Mouse (Mus musculus): ENCODE data around the gene Cisd3. TPM values are rescaled to one million over a fixed set of nuclear protein-coding genes. Genes with fewer than 3 reads are reported as not detected.
"Not testable (repeated sequence)": the region's sequence is repeated elsewhere in the genome, so short reads cannot be mapped to it uniquely, and the experiment has no call there.

Cisd3 gene
- total RNA-seq, 2 experiments from 2014 or later = 120 TPM

- no peak for DNase-seq
- intact Hi-C loops (cut with DNase I) = loop anchor here (5.0 kb wide), 1 partner anchor 181 kb away; the partner anchor contains the start of gene Fbxo47
Observed at GRCm38 (mm10) chr11:97701581-97702392, 16.2 kb downstream of the Cisd3 start.

GRCm38 (mm10) chr11:97702393-97702745, 16.7 kb downstream of the Cisd3 start:
- intact Hi-C loops (cut with DNase I) = loop anchor here (5.0 kb wide), 1 partner anchor 180 kb away; the partner anchor contains the start of gene Fbxo47
- DNase-seq = peak; percentile 93 to 95

- intact Hi-C loops (cut with DNase I) = loop anchor here (1.0 to 5.0 kb wide), 2 partner anchors 41 to 179 kb away; partner anchors contain the start of genes Fbxo47 and Pip4k2b
- peak; percentile 100 for DNase-seq
Observed at GRCm38 (mm10) chr11:97703039-97703826, 17.6 kb downstream of the Cisd3 start, which contains the start of gene Psmb3. TSS of gene Psmb3 (plus strand) at chr11:97703399.

GRCm38 (mm10) chr11:97710067-97710466, 24.4 kb downstream of the Cisd3 start:
- DNase-seq; intact Hi-C loops (cut with DNase I): not testable (repeated sequence)

- intact Hi-C loops (cut with DNase I) = no loop called here
- DNase-seq = no peak
Observed at GRCm38 (mm10) chr11:97711200-97711900, 25.7 kb downstream of the Cisd3 start.

GRCm38 (mm10) chr11:97712286-97712685, 26.7 kb downstream of the Cisd3 start:
- DNase-seq = no peak
- intact Hi-C loops (cut with DNase I) = no loop called here

GRCm38 (mm10) chr11:97713896-97714295, 28.3 kb downstream of the Cisd3 start:
- DNase-seq = peak; percentile 41 to 51
- intact Hi-C loops (cut with DNase I) = no loop called here

GRCm38 (mm10) chr11:97714356-97714755, 28.7 kb downstream of the Cisd3 start:
- intact Hi-C loops (cut with DNase I) = no loop called here
- no peak for DNase-seq

GRCm38 (mm10) chr11:97714784-97715760, 29.4 kb downstream of the Cisd3 start:
- intact Hi-C loops (cut with DNase I) = no loop called here
- peak; percentile 41 to 51 for DNase-seq

GRCm38 (mm10) chr11:97716021-97716420, 30.4 kb downstream of the Cisd3 start:
- intact Hi-C loops (cut with DNase I) = no loop called here
- no peak for DNase-seq

GRCm38 (mm10) chr11:97717369-97718280, 32.0 kb downstream of the Cisd3 start:
- no peak for DNase-seq
- intact Hi-C loops (cut with DNase I) = no loop called here

GRCm38 (mm10) chr11:97718281-97718860, 32.7 kb downstream of the Cisd3 start:
- no peak for DNase-seq
- intact Hi-C loops (cut with DNase I) = no loop called here

GRCm38 (mm10) chr11:97719041-97719440, 33.4 kb downstream of the Cisd3 start:
- intact Hi-C loops (cut with DNase I) = no loop called here
- no peak for DNase-seq

- intact Hi-C loops (cut with DNase I) = no loop called here
- DNase-seq = no peak
Observed at GRCm38 (mm10) chr11:97721338-97721737, 35.7 kb downstream of the Cisd3 start.

GRCm38 (mm10) chr11:97723709-97724108, 38.1 kb downstream of the Cisd3 start:
- no peak for DNase-seq
- intact Hi-C loops (cut with DNase I) = no loop called here

GRCm38 (mm10) chr11:97728311-97728710, 42.7 kb downstream of the Cisd3 start:
- intact Hi-C loops (cut with DNase I) = no loop called here
- DNase-seq = no peak

GRCm38 (mm10) chr11:97728730-97729129, 43.1 kb downstream of the Cisd3 start:
- no peak for DNase-seq
- intact Hi-C loops (cut with DNase I) = no loop called here

- intact Hi-C loops (cut with DNase I) = no loop called here
- no peak for DNase-seq
Observed at GRCm38 (mm10) chr11:97733689-97734088, 48.1 kb downstream of the Cisd3 start.
